Mouse (Mus musculus) CH12.LX (cell line): ENCODE data around the gene Mta1. TPM values are rescaled to one million over a fixed set of nuclear protein-coding genes. Genes with fewer than 3 reads are reported as not detected.

ENCODE experiments used
- DNase-seq: peaks from one replicate; pipeline ENCODE4 v3.0.0-alpha.2; 2013; ENCODE audit errors: extremely low read depth
- H3K27ac ChIP-seq: 2 replicates; pipeline ENCODE4 v1.5.1; 2012; ENCODE audit warnings: low read depth, mild to moderate bottlenecking, control low read depth, moderate library complexity; ENCODE audit not compliant: insufficient read depth
- H3K27me3 ChIP-seq: replicated peaks from 2 replicates; pipeline ENCODE3; 2012; ENCODE audit warnings: inconsistent platforms
- H3K36me3 ChIP-seq, 2 experiments: replicated peaks in 1 of 2; 2 replicates each; pipeline versions ENCODE3 to v1.6.1; 2012; ENCODE audit warnings: inconsistent platforms in 1 of 2, low read length in 1 of 2, mild to moderate bottlenecking in 1 of 2, mixed read lengths in 1 of 2, moderate library complexity in 1 of 2; ENCODE audit not compliant: control insufficient read depth in 1 of 2, insufficient read depth in 1 of 2
- H3K4me1 ChIP-seq, 2 experiments: 2 replicates each; pipeline ENCODE4 v1.6.1; 2012; ENCODE audit warnings: inconsistent platforms in 1 of 2, moderate library complexity in 1 of 2; ENCODE audit not compliant: insufficient read depth in 2 of 2, control insufficient read depth in 1 of 2
- H3K4me2 ChIP-seq: 2 replicates; pipeline ENCODE4 v1.6.1; 2012; ENCODE audit warnings: low read depth, mild to moderate bottlenecking, control low read depth; ENCODE audit not compliant: poor library complexity, insufficient read depth, severe bottlenecking
- H3K4me3 ChIP-seq, 3 experiments: fragments of 150-350 bp in 1 of 3; sonication (generic) in 1 of 3; replicated peaks in 1 of 3; 2 replicates each; pipeline versions ENCODE3 to v1.5.1; 2011 to 2012; ENCODE audit warnings: low read depth in 2 of 3, low read length in 2 of 3, mild to moderate bottlenecking in 2 of 3, moderate library complexity in 2 of 3, control low read depth in 1 of 3, improper control_type of control experiment in 1 of 3, inconsistent platforms in 1 of 3, mixed read lengths in 1 of 3; ENCODE audit not compliant: poor library complexity in 1 of 3
- H3K79me2 ChIP-seq: replicated peaks from 2 replicates; pipeline ENCODE4 v1.6.1; 2012; ENCODE audit warnings: mild to moderate bottlenecking, moderate library complexity; ENCODE audit not compliant: control insufficient read depth, poor library complexity, insufficient read depth, severe bottlenecking; ENCODE audit errors: extremely low read depth
- H3K9ac ChIP-seq: 2 replicates; pipeline ENCODE4 v1.6.1; 2012; ENCODE audit warnings: low read depth, mild to moderate bottlenecking, control low read depth, moderate library complexity; ENCODE audit not compliant: insufficient read depth
- H3K9me3 ChIP-seq: replicated peaks from 2 replicates; pipeline ENCODE3; 2012; ENCODE audit warnings: low read length, inconsistent platforms, mixed read lengths
- BHLHE40 ChIP-seq: IDR thresholded peaks from 2 replicates; pipeline ENCODE4 v1.6.1; 2011; ENCODE audit warnings: mild to moderate bottlenecking, low read depth, low read length, improper control_type of control experiment
- CHD1 ChIP-seq: IDR thresholded peaks from 2 replicates; pipeline ENCODE4 v1.6.1; 2012; ENCODE audit warnings: low read depth, low read length, improper control_type of control experiment, inconsistent platforms
- CTCF ChIP-seq, 2 experiments: IDR thresholded peaks in 1 of 2; conservative IDR thresholded peaks in 1 of 2; 2 replicates each; pipeline ENCODE4 v1.5.1; 2011 to 2012; ENCODE audit warnings: low read depth in 2 of 2, low read length in 2 of 2, improper control_type of control experiment in 1 of 2, inconsistent platforms in 1 of 2, mild to moderate bottlenecking in 1 of 2, moderate library complexity in 1 of 2
- E2F4 ChIP-seq: IDR thresholded peaks from 2 replicates; pipeline ENCODE4 v1.6.1; 2011; ENCODE audit warnings: low read depth, low read length, improper control_type of control experiment; ENCODE audit not compliant: insufficient replicate concordance
- GABPA ChIP-seq: IDR thresholded peaks from 2 replicates; pipeline ENCODE4 v1.6.1; 2012; ENCODE audit warnings: low read depth, low read length, improper control_type of control experiment, inconsistent platforms; ENCODE audit not compliant: insufficient replicate concordance
- JUND ChIP-seq: conservative IDR thresholded peaks from 2 replicates; pipeline ENCODE4 v1.6.1; 2011; ENCODE audit warnings: low read depth, low read length, improper control_type of control experiment
- MAFK ChIP-seq: IDR thresholded peaks from 2 replicates; pipeline ENCODE4 v1.6.1; 2011; ENCODE audit warnings: low read length, improper control_type of control experiment; ENCODE audit not compliant: insufficient replicate concordance
- MAX ChIP-seq: IDR thresholded peaks from 2 replicates; pipeline ENCODE4 v1.6.1; 2011; ENCODE audit warnings: low read length, improper control_type of control experiment
- MAZ ChIP-seq: IDR thresholded peaks from 2 replicates; pipeline ENCODE4 v1.6.1; 2012; ENCODE audit warnings: low read depth, mild to moderate bottlenecking, inconsistent platforms, low read length, improper control_type of control experiment, moderate library complexity
- MXI1 ChIP-seq: IDR thresholded peaks from 2 replicates; pipeline ENCODE4 v1.6.1; 2011; ENCODE audit warnings: mild to moderate bottlenecking, low read depth, low read length, improper control_type of control experiment
- NELFE ChIP-seq: IDR thresholded peaks from 2 replicates; pipeline ENCODE4 v1.6.1; 2011; ENCODE audit warnings: low read depth, low read length, improper control_type of control experiment
- NRF1 ChIP-seq: IDR thresholded peaks from 2 replicates; pipeline ENCODE4 v1.6.1; 2014; ENCODE audit warnings: low read depth, mild to moderate bottlenecking, inconsistent platforms, low read length, improper control_type of control experiment, moderate library complexity
- POLR2AphosphoS2 ChIP-seq: IDR thresholded peaks from 2 replicates; pipeline ENCODE4 v1.6.1; 2011; ENCODE audit warnings: low read depth, low read length, improper control_type of control experiment
- SIN3A ChIP-seq: IDR thresholded peaks from 2 replicates; pipeline ENCODE4 v1.6.1; 2012; ENCODE audit warnings: low read length, improper control_type of control experiment, inconsistent platforms
- SMC3 ChIP-seq: IDR thresholded peaks from 2 replicates; pipeline ENCODE4 v1.6.1; 2011; ENCODE audit warnings: low read depth, low read length, improper control_type of control experiment
- TBP ChIP-seq: conservative IDR thresholded peaks from 2 replicates; pipeline ENCODE4 v1.6.1; 2011; ENCODE audit warnings: low read depth, low read length, improper control_type of control experiment
- UBTF ChIP-seq: IDR thresholded peaks from 2 replicates; pipeline ENCODE4 v1.6.1; 2012; ENCODE audit warnings: low read depth, mild to moderate bottlenecking, inconsistent platforms, low read length, improper control_type of control experiment, moderate library complexity
- USF1 ChIP-seq: IDR thresholded peaks from 2 replicates; pipeline ENCODE4 v1.6.1; 2014; ENCODE audit warnings: low read depth, mild to moderate bottlenecking, inconsistent platforms, low read length, improper control_type of control experiment
- ZC3H11A ChIP-seq: IDR thresholded peaks from 2 replicates; pipeline ENCODE4 v1.6.1; 2012; ENCODE audit warnings: low read depth, mild to moderate bottlenecking, inconsistent platforms, low read length, improper control_type of control experiment
- ZKSCAN1 ChIP-seq: IDR thresholded peaks from 2 replicates; pipeline ENCODE4 v1.6.1; 2012; ENCODE audit warnings: low read depth, inconsistent platforms, low read length, improper control_type of control experiment, borderline replicate concordance
- ZNF384 ChIP-seq: IDR thresholded peaks from 2 replicates; pipeline ENCODE4 v1.6.1; 2012; ENCODE audit warnings: low read depth, low read length, improper control_type of control experiment, inconsistent platforms
- dilution Hi-C: fragments of 300-500 bp; cut with MboI; formaldehyde crosslinking; loops from 2 replicates; pipeline ENCODE4 v1.14.3; 2020; ENCODE audit warnings: low sequenced_read_pairs; ENCODE audit not compliant: extremely low pct_unique_long_range_greater_than_20kb, extremely low pct_ligation_motif_present
- in situ Hi-C: fragments of 300-500 bp; cut with MboI; formaldehyde crosslinking; loops from 3 replicates; pipeline ENCODE4 v1.14.3; 2019; ENCODE audit warnings: low sequenced_read_pairs, low pct_ligation_motif_present, low pct_unique_long_range_greater_than_20kb, mixed read lengths
- polyA plus RNA-seq: library from polyadenylated mRNA; unstranded; fragments of >175 nt; gene quantifications from 2 replicates; pipeline ENCODE4 v1.2.1, GENCODE M21; 2012; ENCODE audit warnings: low read depth; ENCODE audit not compliant: insufficient read length
- total RNA-seq, 2 experiments: library from RNA; depleted of rRNA; stranded (reverse); fragments of 300-350 nt in 1 of 2; fragments of >200 nt in 1 of 2; gene quantifications; 2 replicates each; pipeline ENCODE4 v1.2.3; 2012 to 2014

The Mta1 gene
- total and polyA plus RNA-seq, 3 experiments = 11.5 to 76.7 (median 39.4) TPM

DNA sequence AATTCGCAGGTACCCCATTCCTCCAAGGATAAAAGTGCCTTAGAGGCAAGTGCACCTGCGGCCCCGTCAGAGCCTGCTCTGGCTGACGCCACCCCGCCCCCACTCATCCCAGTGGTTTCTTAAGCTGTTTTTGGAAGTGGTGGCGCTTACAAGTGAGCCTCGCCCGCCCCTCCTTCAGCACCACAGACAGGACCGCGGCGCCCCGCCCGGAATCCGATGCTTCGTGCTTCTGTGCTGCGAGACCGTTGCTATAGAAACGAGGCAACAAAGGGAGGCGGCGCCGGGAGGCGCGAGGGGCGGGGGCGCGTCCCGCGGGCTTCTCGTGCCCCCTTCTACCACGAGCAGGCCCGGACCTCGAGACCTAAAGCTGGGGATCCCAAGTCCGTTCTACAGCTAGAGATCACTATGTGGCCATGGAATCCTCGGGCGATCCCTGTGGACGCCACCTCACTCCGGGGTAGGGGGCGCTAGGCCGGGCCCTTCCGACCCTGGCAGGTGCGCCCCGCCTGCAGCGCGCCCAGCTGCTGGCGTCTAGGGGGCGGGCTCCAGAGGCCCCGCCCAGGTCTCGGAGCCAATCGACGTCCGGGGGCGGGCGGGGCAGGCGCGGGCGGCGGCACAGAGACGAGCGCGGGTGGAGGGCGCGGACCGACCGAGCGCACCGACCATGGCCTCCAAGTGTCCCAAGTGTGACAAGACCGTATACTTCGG is 42.0 kb downstream of the Mta1 start, which contains the start of gene Crip2:
Crip2 (plus strand) TSS at position 329 of the 708 bp plus-strand sequence.
- Histone ChIP-seq H3K36me3 (peaks cover 31 to 61% of the 10 kb centered on the region in 2 experiments), H3K9me3 (peaks cover 23% of the 10 kb centered on the region), H3K27me3 (no peaks in the 10 kb centered on the region), H3K27ac (no peak within 1 kb of the TSS), H3K9ac (no peak within 1 kb of the TSS), H3K4me2 (peak within 1 kb of the TSS; percentile 65), H3K79me2 (no peaks in the 10 kb centered on the region), H3K4me1 (peaks cover 0 to 7% of the 10 kb centered on the region in 2 experiments; a peak in 1 of 4 replicates), H3K4me3 (peak within 1 kb of the TSS in 2 of 3 experiments; percentile 20 to 57)
- dilution Hi-C loops = no loop called here
- no peak for TF ChIP-seq CHD1
- no peak for TF ChIP-seq SMC3
- no peak for TF ChIP-seq ZNF384
- peak; percentile 83 for TF ChIP-seq SIN3A
- 0 out of 2 replicates have a peak, but pooled peaks have one; percentile 42 for TF ChIP-seq MAZ
- TF ChIP-seq UBTF = no peak
- peak; percentile 78 for TF ChIP-seq MXI1
- TF ChIP-seq E2F4 = no peak
- TF ChIP-seq ZKSCAN1 = no peak
- no peak for TF ChIP-seq POLR2AphosphoS2
- peak; percentile 22; the same call in 1 of the 2 replicates for TF ChIP-seq BHLHE40
- TF ChIP-seq CTCF (conservative IDR thresholded peaks at IDR 0.05 in 1 of 2, IDR thresholded peaks at IDR 0.05 in 1 of 2; ENCODE audit: low read depth in 2 of 2, low read length in 2 of 2) = no peak
- no peak for TF ChIP-seq MAFK
- TF ChIP-seq NRF1 = peak; percentile 52; the same call in 1 of the 2 replicates
- TF ChIP-seq MAX = no peak
- TF ChIP-seq TBP = no peak
- in situ Hi-C loops = no loop called here
- DNase-seq = no peak

GRCm38 (mm10) chr12:113140616-113141411 is 42.7 kb downstream of the Mta1 start:
- TF ChIP-seq MAFK = no peak
- no peak for TF ChIP-seq TBP
- TF ChIP-seq ZC3H11A = no peak
- 0 out of 2 replicates have a peak, but pooled peaks have one; percentile 1 for TF ChIP-seq MXI1
- TF ChIP-seq UBTF = no peak
- no peak for TF ChIP-seq USF1
- TF ChIP-seq GABPA = no peak
- TF ChIP-seq JUND = no peak
- TF ChIP-seq NELFE = no peak
- Histone ChIP-seq H3K9ac (no peak overlapping the region), H3K4me3 (peak overlapping the region in 2 of 3 experiments; percentile 20 to 57), H3K27ac (no peak overlapping the region), H3K27me3 (no peaks in the 10 kb centered on the region), H3K9me3 (peaks cover 23% of the 10 kb centered on the region), H3K79me2 (no peaks in the 10 kb centered on the region), H3K36me3 (peaks cover 23 to 54% of the 10 kb centered on the region in 2 experiments), H3K4me1 (peaks cover 0 to 8% of the 10 kb centered on the region in 2 experiments; a peak in 1 of 4 replicates), H3K4me2 (peak overlapping the region; percentile 65)
- in situ Hi-C loops (no loop called here), dilution Hi-C loops (no loop called here)
- no peak for DNase-seq
